Mouse (Mus musculus) brain, embryonic 14.5 days (tissue): ENCODE measurements at regions not wholly inside any gene's neighbourhood (a gene's known extent, or its start where the extent isn't known, plus 50 kb on each side); places are given as distances from the start of the nearest gene placed in this dataset.
"Not testable (repeated sequence)": the region's sequence is repeated elsewhere in the genome, so short reads cannot be mapped to it uniquely, and the experiment has no call there.

Experiments
- CTCF ChIP-seq: fragments of 200-500 bp; IDR thresholded peaks from 2 replicates; pipeline ENCODE4 v1.5.1; 2012; ENCODE audit warnings: inconsistent platforms, mild to moderate bottlenecking, moderate library complexity, borderline replicate concordance; ENCODE audit not compliant: insufficient read depth, insufficient read length; ENCODE audit errors: extremely low read depth
- POLR2A ChIP-seq: fragments of 200-500 bp; IDR thresholded peaks from 2 replicates; pipeline ENCODE4 v1.6.1; 2012; ENCODE audit warnings: mild to moderate bottlenecking, inconsistent platforms, borderline replicate concordance; ENCODE audit not compliant: poor library complexity, insufficient read depth, insufficient read length, severe bottlenecking; ENCODE audit errors: extremely low read depth

- TF ChIP-seq CTCF, POLR2A: not testable (repeated sequence)
These were observed 93.5 kb upstream of the Smarcad1 start for GRCm38 (mm10) chr6:64948839-64949238.
